ENCODE assay signal across 8 mouse cellular contexts in the genomic region with DNA sequence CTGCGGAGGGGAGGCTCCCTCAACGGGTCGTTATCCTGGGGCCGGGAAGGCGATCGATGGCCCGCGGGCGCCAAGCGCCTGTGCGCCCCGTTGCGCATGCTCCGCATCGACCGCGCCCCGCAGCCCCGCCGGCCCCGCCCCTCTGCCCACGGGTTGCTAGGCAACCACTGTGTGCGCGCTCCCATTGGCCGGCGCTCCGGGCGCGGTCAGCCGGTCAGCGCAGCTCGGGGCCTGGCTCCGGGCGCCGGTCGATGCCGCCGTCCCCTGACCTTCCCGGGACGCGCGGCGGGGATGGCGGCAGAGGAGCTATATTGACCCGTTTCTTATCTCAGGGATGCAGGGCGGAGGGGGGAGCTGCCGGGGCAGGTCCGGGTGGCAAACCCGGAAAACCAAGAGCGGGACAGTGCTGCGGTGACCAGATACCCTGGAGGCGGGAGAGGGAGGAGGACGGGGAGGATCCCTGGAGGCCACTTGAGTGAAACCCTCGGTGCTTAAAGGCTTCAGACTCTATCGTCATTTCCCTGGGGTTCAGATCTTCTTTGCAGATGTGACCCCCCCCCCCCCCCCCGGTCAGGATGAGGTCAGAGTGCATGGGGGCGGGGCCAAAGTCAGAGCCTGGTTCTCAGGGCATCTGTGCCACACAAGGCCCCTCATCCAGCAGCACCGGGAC. TPM values are rescaled to one million over a fixed set of nuclear protein-coding genes. Genes with fewer than 3 reads are reported as not detected.
DNase-seq lines count a peak whose midpoint lies in the region; ATAC-seq lines count a peak whose summit lies in the region.

No protein-coding gene starts in this region.

- peak overlapping the region; percentile 67 for H3K9ac ChIP-seq in lung, embryonic 16.5 days (ENCODE audit: low read length)

- H3K4me2 ChIP-seq in lung, embryonic 16.5 days (ENCODE audit: low read depth, low read length): peak overlapping the region; percentile 90

- peak; percentile 93 for DNase-seq in MN1 (ENCODE audit: low spot score)
- peak; percentile 88 for DNase-seq in cerebellum, adult 9-10 months
- DNase-seq in hindbrain, embryonic 10.5 days (ENCODE audit: low spot score): peak; percentile 91
- DNase-seq in layer of hippocampus, adult 9-11 months: peak; percentile 88
- DNase-seq in ovary, postnatal 10 days (ENCODE audit: low spot score): peak; percentile 71
- peak; percentile 83 for DNase-seq in thymus, postnatal 0 days (ENCODE audit: low spot score)

- H3K27ac ChIP-seq in hindbrain, embryonic 10.5 days: peak overlapping the region; percentile 93
- no peak overlapping the region for H3K27ac ChIP-seq in lung, embryonic 16.5 days (ENCODE audit: low read length)

- peak overlapping the region; percentile 64 for H3K4me3 ChIP-seq in hindbrain, embryonic 10.5 days
- peak overlapping the region; percentile 63 for H3K4me3 ChIP-seq in lung, embryonic 16.5 days (ENCODE audit: low read length)

- peaks cover 31% of the 10 kb centered on the region for H3K4me1 ChIP-seq in hindbrain, embryonic 10.5 days (replicated peaks)
- 0 out of 2 replicates have a peak, but pooled peaks cover 4% of the 10 kb centered on the region for H3K4me1 ChIP-seq in lung, embryonic 16.5 days (replicated peaks; ENCODE audit: control insufficient read depth, insufficient read depth, low read length)

- no peaks in the 10 kb centered on the region for H3K36me3 ChIP-seq in hindbrain, embryonic 10.5 days
- no peaks in the 10 kb centered on the region for H3K36me3 ChIP-seq in lung, embryonic 16.5 days (ENCODE audit: control insufficient read depth, insufficient read depth, low read length)

- WGBS in hindbrain, embryonic 10.5 days: 1% methylated on average over 58 of the region's 58 CpGs
- WGBS in lung, embryonic 16.5 days: 1% methylated on average over 49 of the region's 58 CpGs

- H3K27me3 ChIP-seq in hindbrain, embryonic 10.5 days (ENCODE audit: insufficient read depth, poor library complexity, severe bottlenecking): peaks cover 68% of the 10 kb centered on the region
- peaks cover 22% of the 10 kb centered on the region for H3K27me3 ChIP-seq in lung, embryonic 16.5 days (ENCODE audit: control insufficient read depth, insufficient read depth, low read depth, low read length)

- H3K9me3 ChIP-seq in hindbrain, embryonic 10.5 days: no peaks in the 10 kb centered on the region
- no peaks in the 10 kb centered on the region for H3K9me3 ChIP-seq in lung, embryonic 16.5 days (ENCODE audit: control insufficient read depth, low read length)

- peak; percentile 94 for ATAC-seq in frontal cortex, adult (ENCODE audit: low TSS enrichment)
- peak; percentile 95 for ATAC-seq in lung, embryonic 16.5 days (ENCODE audit: low read depth)

RNA-seq across cellular contexts. Expression of a gene that starts 19.2 kb away (rescaled TPM):
- polyA plus RNA-seq in hindbrain, embryonic 10.5 days (2016; fragmentation: Nextera tagmentation; extraction: Ambion mirVana): 1.1 and 2.0 TPM in 2 replicates
- polyA plus RNA-seq in lung, embryonic 16.5 days (2015; fragmentation: Nextera tagmentation; extraction: Ambion mirVana): not detected in 2 replicates
- not detected in 2 replicates for polyA plus RNA-seq in thymus, postnatal 0 days (2015; fragmentation: Nextera tagmentation; extraction: Ambion mirVana)

RNA-seq across cellular contexts. Expression of a gene that starts 42.0 kb away (rescaled TPM):
- 191 and 198 TPM in 2 replicates for polyA plus RNA-seq in hindbrain, embryonic 10.5 days (2016; fragmentation: Nextera tagmentation; extraction: Ambion mirVana)
- polyA plus RNA-seq in lung, embryonic 16.5 days (2015; fragmentation: Nextera tagmentation; extraction: Ambion mirVana): 81.0 and 82.4 TPM in 2 replicates
- polyA plus RNA-seq in thymus, postnatal 0 days (2015; fragmentation: Nextera tagmentation; extraction: Ambion mirVana): 89.7 and 96.8 TPM in 2 replicates
